Mouse (Mus musculus): ENCODE measurements at regions not wholly inside any gene's neighbourhood (a gene's known extent, or its start where the extent isn't known, plus 50 kb on each side); places are given as distances from the start of the nearest gene placed in this dataset.

- TF ChIP-seq CHD2 (IDR thresholded peaks at IDR 0.05; ENCODE audit: low read depth, low read length) (no peak), HCFC1 (IDR thresholded peaks at IDR 0.05; ENCODE audit: borderline replicate concordance, insufficient read depth, low read length) (no peak), MAFK (IDR thresholded peaks at IDR 0.05; ENCODE audit: insufficient read depth, low read depth, low read length) (no peak), ZC3H11A (IDR thresholded peaks at IDR 0.05; ENCODE audit: borderline replicate concordance, low read depth, low read length) (no peak)
Measured at GRCm38 (mm10) chr8:57402200-57402599, 53.5 kb upstream of the Scrg1 start.
